ENCODE assay signal across 8 mouse cellular contexts in the genomic region with DNA sequence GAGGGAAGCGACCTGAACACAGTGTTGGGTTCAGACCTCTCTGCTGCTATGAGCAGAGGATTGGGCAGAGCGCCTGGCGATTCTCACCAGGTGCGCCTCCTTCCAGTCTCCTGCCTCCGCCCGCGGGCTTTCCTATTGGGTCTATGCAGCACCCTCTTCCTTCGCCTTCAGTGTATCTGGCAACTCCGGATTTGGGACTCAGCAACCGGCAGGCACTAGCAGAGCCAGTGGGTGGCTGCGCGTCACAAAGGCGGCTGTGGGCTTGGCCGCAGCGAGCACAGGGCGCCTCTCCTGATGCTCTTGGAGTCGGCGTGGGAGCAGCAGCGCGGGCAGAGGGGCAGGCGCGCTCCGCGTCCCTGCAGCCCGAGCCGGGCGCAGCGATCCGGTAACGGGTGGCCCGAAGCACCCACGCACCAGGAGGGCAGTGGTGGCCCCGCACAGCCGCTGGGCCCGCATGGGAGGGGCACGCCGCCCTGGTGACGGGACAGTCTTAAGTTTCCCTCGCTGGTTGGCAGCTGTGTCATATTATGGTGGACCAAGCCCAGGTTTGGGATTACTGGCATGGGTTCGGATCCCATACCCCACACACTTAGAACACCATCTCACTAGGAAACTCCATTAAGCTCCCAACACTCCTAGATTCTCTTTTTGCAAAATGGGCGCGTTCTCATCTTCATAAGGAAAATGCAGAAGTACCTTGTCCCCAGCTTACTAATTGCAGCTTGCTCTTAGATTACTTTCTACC. TPM values are rescaled to one million over a fixed set of nuclear protein-coding genes. Genes with fewer than 3 reads are reported as not detected.
A peak's percentile ranks its signal among the peaks of the same experiment; 100 is the strongest.
DNase-seq lines count a peak whose midpoint lies in the region; ATAC-seq and TF ChIP-seq lines count a peak whose summit lies in the region.

Gene Fbxo39 (plus strand): TSS at position 294 of the 745 bp plus-strand sequence.

- H3K4me2 ChIP-seq in lung, postnatal 0 days (replicated peaks; ENCODE audit: low read depth, low read length): 0 out of 2 replicates have a peak within 1 kb of the TSS, but pooled peaks have one; percentile 5

- TF ChIP-seq POLR2A in lung, adult 2 months (IDR thresholded peaks at IDR 0.05; ENCODE audit: borderline replicate concordance, extremely low read depth, low read depth, low read length): no peak

- no peaks in the 10 kb centered on the region for H3K4me1 ChIP-seq in lung, postnatal 0 days (ENCODE audit: insufficient read depth, low read depth, low read length)
- H3K4me1 ChIP-seq in lung, adult 2 months (ENCODE audit: control insufficient read depth, insufficient read depth, low read length): no peaks in the 10 kb centered on the region

- no peak within 1 kb of the TSS for H3K9ac ChIP-seq in lung, postnatal 0 days (replicated peaks; ENCODE audit: low read depth)

- peaks cover 8% of the 10 kb centered on the region; the same call in 1 of the 2 replicates for H3K27me3 ChIP-seq in lung, postnatal 0 days (replicated peaks; ENCODE audit: insufficient read depth, low read length)

- peak; percentile 19 to 25 for DNase-seq in cerebellum, postnatal 10 days
- DNase-seq in cerebellum, postnatal 4 days (ENCODE audit: low spot score in 2 of 2): no peak
- no peak for DNase-seq in lung, postnatal 0 days (ENCODE audit: low spot score)
- no peak for DNase-seq in lung, adult 2 months
- peak; percentile 52 for DNase-seq in layer of hippocampus, adult 9-11 months
- DNase-seq in right cerebral cortex, adult 18-20 months: peak; percentile 72
- no peak for DNase-seq in B cell, adult 2 months
- DNase-seq in thymus, postnatal 10 days (ENCODE audit: low spot score in 2 of 2): no peak

- TF ChIP-seq CTCF in lung, postnatal 0 days (IDR thresholded peaks at IDR 0.05): no peak
- TF ChIP-seq CTCF in lung, adult 2 months (IDR thresholded peaks at IDR 0.05; ENCODE audit: insufficient read depth, low read length): no peak

- ATAC-seq in lung, postnatal 0 days: no peak

- no peak within 1 kb of the TSS for H3K27ac ChIP-seq in lung, postnatal 0 days (ENCODE audit: low read length)

- WGBS in lung, postnatal 0 days: 12% methylated on average over 28 of the region's 42 CpGs
- WGBS in lung, adult 2 months: 16% methylated on average over 42 of the region's 42 CpGs

- H3K4me3 ChIP-seq in lung, postnatal 0 days (ENCODE audit: low read depth, low read length): no peak within 1 kb of the TSS
- no peak within 1 kb of the TSS for H3K4me3 ChIP-seq in lung, adult 2 months (replicated peaks; ENCODE audit: extremely low read depth, low read depth, low read length)

- no peaks in the 10 kb centered on the region for H3K36me3 ChIP-seq in lung, postnatal 0 days (ENCODE audit: insufficient read depth, low read length)

- H3K9me3 ChIP-seq in lung, postnatal 0 days (ENCODE audit: low read length): no peaks in the 10 kb centered on the region

- TF ChIP-seq EP300 in lung, postnatal 0 days (IDR thresholded peaks at IDR 0.05): no peak

RNA-seq across cellular contexts. Expression of gene Fbxo39, which starts in this region (rescaled TPM):
- not detected in 2 replicates for polyA plus RNA-seq in lung, postnatal 0 days (2015; fragmentation: Nextera tagmentation; extraction: Ambion mirVana)
- polyA plus RNA-seq in lung, adult 2 months (2012; rRNA removed): 0.12 and 0.31 TPM in 2 replicates

Comparison
In these comparisons a context has a peak if more than half of its experiments do, and no peak if none do; other contexts are left out.
1. DNase-seq: peak in cerebellum, postnatal 10 days (2 of 2), layer of hippocampus, adult 9-11 months (single experiment) and right cerebral cortex, adult 18-20 months (single experiment); none in cerebellum, postnatal 4 days (0 of 2), lung, postnatal 0 days (single experiment), lung, adult 2 months (single experiment), B cell, adult 2 months (0 of 2) and thymus, postnatal 10 days (0 of 2).